Mouse (Mus musculus): ENCODE measurements around the gene Stk11. TPM values are rescaled to one million over a fixed set of nuclear protein-coding genes. Genes with fewer than 3 reads are reported as not detected.
"Not testable (repeated sequence)": the region's sequence is repeated elsewhere in the genome, so short reads cannot be mapped to it uniquely, and the experiment has no call there.

Stk11 gene
- total and polyA plus RNA-seq, 2 experiments: 71.5 to 110 TPM

- H3K27me3 ChIP-seq (ENCODE audit: control insufficient read depth, insufficient read depth, low read length): no peaks in the 10 kb centered on the region
- H3K27ac ChIP-seq (replicated peaks; ENCODE audit: insufficient read depth, low read depth, low read length): peak overlapping the region; percentile 51
- H3K4me3 ChIP-seq (ENCODE audit: insufficient read depth, low read depth, low read length): peak overlapping the region; percentile 32; the same call in 1 of the 2 replicates
- peaks cover 13% of the 10 kb centered on the region for H3K4me1 ChIP-seq (ENCODE audit: control insufficient read depth, insufficient read depth, low read length)
- TF ChIP-seq POLR2A (IDR thresholded peaks at IDR 0.05; ENCODE audit: extremely low read depth, insufficient read depth, low read length) (no peak), CTCF (IDR thresholded peaks at IDR 0.05; ENCODE audit: low read depth, low read length) (no peak)
- peak; percentile 88 for DNase-seq (ENCODE audit: extremely low read depth, low read depth, low spot score)
- no peaks in the 10 kb centered on the region; the same call in 1 of the 2 replicates for H3K36me3 ChIP-seq (ENCODE audit: control insufficient read depth, insufficient read depth, low read length)
- peak overlapping the region; percentile 55 for H3K9ac ChIP-seq (ENCODE audit: low read depth, low read length)
- 0 out of 2 replicates have a peak, but pooled peaks cover under 1% of the 10 kb centered on the region for H3K79me2 ChIP-seq (ENCODE audit: control insufficient read depth, insufficient read depth, low read length)
- WGBS: under 1% methylated on average over 17 of the region's 17 CpGs
Measured at GRCm38 (mm10) chr10:80164998-80165344, 49.4 kb downstream of the Stk11 start.

- Histone ChIP-seq H3K4me1 (ENCODE audit: control insufficient read depth, insufficient read depth, low read length) (peaks cover 8% of the 10 kb centered on the region), H3K9ac (ENCODE audit: low read depth, low read length) (peak within 1 kb of the TSS; percentile 55), H3K27me3 (ENCODE audit: control insufficient read depth, insufficient read depth, low read length) (no peaks in the 10 kb centered on the region), H3K79me2 (ENCODE audit: control insufficient read depth, insufficient read depth, low read length) (peaks cover 6% of the 10 kb centered on the region; the same call in 1 of the 2 replicates), H3K36me3 (ENCODE audit: control insufficient read depth, insufficient read depth, low read length) (no peaks in the 10 kb centered on the region; the same call in none of the 2 replicates), H3K4me3 (ENCODE audit: insufficient read depth, low read depth, low read length) (peak within 1 kb of the TSS; percentile 32; the same call in 1 of the 2 replicates), H3K27ac (replicated peaks; ENCODE audit: insufficient read depth, low read depth, low read length) (peak within 1 kb of the TSS; percentile 51)
- TF ChIP-seq CTCF (IDR thresholded peaks at IDR 0.05; ENCODE audit: low read depth, low read length) (no peak), POLR2A (IDR thresholded peaks at IDR 0.05; ENCODE audit: extremely low read depth, insufficient read depth, low read length) (no peak)
- WGBS: 26% methylated on average over 20 of the region's 20 CpGs
- DNase-seq (ENCODE audit: extremely low read depth, low read depth, low spot score): no peak
Measured at GRCm38 (mm10) chr10:80165392-80166128, 50.0 kb downstream of the Stk11 start, which contains the start of gene Cirbp. Cirbp (plus strand) TSS chr10:80165985.

GRCm38 (mm10) chr10:80166136-80166535 is 50.5 kb downstream of the Stk11 start:
- not testable (repeated sequence) for H3K27ac ChIP-seq (replicated peaks; ENCODE audit: insufficient read depth, low read depth, low read length); H3K4me1 ChIP-seq (ENCODE audit: control insufficient read depth, insufficient read depth, low read length); H3K9ac ChIP-seq (ENCODE audit: low read depth, low read length)

GRCm38 (mm10) chr10:80167460-80168037 is 51.9 kb downstream of the Stk11 start:
- H3K36me3 ChIP-seq (ENCODE audit: control insufficient read depth, insufficient read depth, low read length): peaks cover 6% of the 10 kb centered on the region
- under 1% methylated on average over 46 of the region's 55 CpGs for WGBS
- H3K27me3 ChIP-seq (ENCODE audit: control insufficient read depth, insufficient read depth, low read length): no peaks in the 10 kb centered on the region
- H3K4me1 ChIP-seq (ENCODE audit: control insufficient read depth, insufficient read depth, low read length): peaks cover 5% of the 10 kb centered on the region
- H3K79me2 ChIP-seq (ENCODE audit: control insufficient read depth, insufficient read depth, low read length): peaks cover 6% of the 10 kb centered on the region; the same call in 1 of the 2 replicates
- H3K9ac ChIP-seq (ENCODE audit: low read depth, low read length): peak overlapping the region; percentile 92
- peak overlapping the region; percentile 85 for H3K27ac ChIP-seq (replicated peaks; ENCODE audit: insufficient read depth, low read depth, low read length)
- TF ChIP-seq POLR2A (IDR thresholded peaks at IDR 0.05; ENCODE audit: extremely low read depth, insufficient read depth, low read length) (no peak), CTCF (IDR thresholded peaks at IDR 0.05; ENCODE audit: low read depth, low read length) (no peak)
- peak; percentile 90 for DNase-seq (ENCODE audit: extremely low read depth, low read depth, low spot score)
- H3K4me3 ChIP-seq (ENCODE audit: insufficient read depth, low read depth, low read length): peak overlapping the region; percentile 78

More at GRCm38 (mm10) chr10:80166136-80166535, 50.5 kb downstream of the Stk11 start:
- not testable (repeated sequence) for H3K79me2 ChIP-seq (ENCODE audit: control insufficient read depth, insufficient read depth, low read length); H3K4me3 ChIP-seq (ENCODE audit: insufficient read depth, low read depth, low read length); H3K36me3 ChIP-seq (ENCODE audit: control insufficient read depth, insufficient read depth, low read length); DNase-seq (ENCODE audit: extremely low read depth, low read depth, low spot score); H3K27me3 ChIP-seq (ENCODE audit: control insufficient read depth, insufficient read depth, low read length)
- 95% methylated on average over 4 of the region's 4 CpGs for WGBS

- Histone ChIP-seq H3K27ac (replicated peaks; ENCODE audit: insufficient read depth, low read depth, low read length) (peak overlapping the region; percentile 85), H3K27me3 (ENCODE audit: control insufficient read depth, insufficient read depth, low read length) (no peaks in the 10 kb centered on the region), H3K9ac (ENCODE audit: low read depth, low read length) (peak overlapping the region; percentile 92), H3K79me2 (ENCODE audit: control insufficient read depth, insufficient read depth, low read length) (peaks cover 6% of the 10 kb centered on the region; the same call in 1 of the 2 replicates), H3K36me3 (ENCODE audit: control insufficient read depth, insufficient read depth, low read length) (peaks cover 6% of the 10 kb centered on the region), H3K4me1 (ENCODE audit: control insufficient read depth, insufficient read depth, low read length) (peaks cover 5% of the 10 kb centered on the region), H3K4me3 (ENCODE audit: insufficient read depth, low read depth, low read length) (peak overlapping the region; percentile 78)
- TF ChIP-seq CTCF (IDR thresholded peaks at IDR 0.05; ENCODE audit: low read depth, low read length) (no peak), POLR2A (IDR thresholded peaks at IDR 0.05; ENCODE audit: extremely low read depth, insufficient read depth, low read length) (no peak)
- DNase-seq (ENCODE audit: extremely low read depth, low read depth, low spot score): peak; percentile 89
- 0% methylated on average over 48 of the region's 48 CpGs for WGBS
Measured at GRCm38 (mm10) chr10:80168038-80168661, 52.5 kb downstream of the Stk11 start.

All from liver, adult 2 months (tissue).